Mouse (Mus musculus): Measurements from ENCODE around the gene Zscan10. TPM values are rescaled to one million over a fixed set of nuclear protein-coding genes. Genes with fewer than 3 reads are reported as not detected.

Zscan10 gene
- polyA plus RNA-seq (2012; rRNA removed): 0.13 and 0.16 TPM in 2 replicates

GRCm38 (mm10) chr17:23600641-23601622 is at the start of gene Zscan10:
Gene Zscan10 (plus strand): TSS chr17:23600856.
- DNase-seq: no peak
- Histone ChIP-seq H3K27me3 (ENCODE audit: control insufficient read depth, insufficient read depth, low read length) (no peaks in the 10 kb centered on the region), H3K4me1 (ENCODE audit: control insufficient read depth, insufficient read depth, low read length) (no peaks in the 10 kb centered on the region), H3K4me3 (replicated peaks; ENCODE audit: insufficient read depth, low read depth, low read length) (no peak within 1 kb of the TSS), H3K27ac (ENCODE audit: insufficient read depth, low read length) (peak within 1 kb of the TSS; percentile 42; the same call in 1 of the 2 replicates)
- WGBS: 59% methylated on average over 15 of the region's 15 CpGs
- TF ChIP-seq CTCF (IDR thresholded peaks at IDR 0.05; ENCODE audit: borderline replicate concordance, insufficient read depth, low read depth, low read length): no peak
- TF ChIP-seq POLR2A (IDR thresholded peaks at IDR 0.05; ENCODE audit: borderline replicate concordance, insufficient read depth, low read length): no peak

DNA sequence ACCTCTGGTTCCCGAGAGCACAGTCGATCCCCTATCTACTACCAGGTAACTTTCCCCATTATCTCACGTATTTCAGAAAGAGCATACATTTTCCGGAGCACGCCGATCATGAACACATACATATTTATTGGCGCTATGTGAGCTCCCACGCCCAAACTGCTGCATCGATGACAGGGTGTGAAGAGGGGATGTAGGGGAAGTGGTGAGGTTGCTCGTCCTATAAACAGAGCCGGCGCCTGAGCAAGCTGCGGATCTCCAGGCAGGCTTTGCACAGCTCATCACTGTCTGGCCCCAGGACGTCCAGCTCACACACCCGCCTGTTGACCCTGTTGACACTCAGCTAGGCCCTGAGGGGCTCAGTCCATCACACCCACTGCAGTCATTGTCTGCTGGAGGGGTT is 49.8 kb upstream of the Zscan10 start:
- Histone ChIP-seq H3K27me3 (ENCODE audit: control insufficient read depth, insufficient read depth, low read length) (no peaks in the 10 kb centered on the region), H3K27ac (ENCODE audit: insufficient read depth, low read length) (peak overlapping the region; percentile 53), H3K4me3 (replicated peaks; ENCODE audit: insufficient read depth, low read depth, low read length) (peak overlapping the region; percentile 80), H3K4me1 (ENCODE audit: control insufficient read depth, insufficient read depth, low read length) (peaks cover 3% of the 10 kb centered on the region)
- peak; percentile 55 to 58 for DNase-seq
- WGBS: 1% methylated on average over 15 of the region's 15 CpGs
- TF ChIP-seq POLR2A (IDR thresholded peaks at IDR 0.05; ENCODE audit: borderline replicate concordance, insufficient read depth, low read length) (no peak; the same call in 1 of the 2 replicates), CTCF (IDR thresholded peaks at IDR 0.05; ENCODE audit: borderline replicate concordance, insufficient read depth, low read depth, low read length) (no peak)

GRCm38 (mm10) chr17:23551416-23551815 is 49.2 kb upstream of the Zscan10 start:
- peak overlapping the region; percentile 53; the same call in 1 of the 2 replicates for H3K27ac ChIP-seq (ENCODE audit: insufficient read depth, low read length)
- peaks cover 3% of the 10 kb centered on the region for H3K4me1 ChIP-seq (ENCODE audit: control insufficient read depth, insufficient read depth, low read length)
- H3K27me3 ChIP-seq (ENCODE audit: control insufficient read depth, insufficient read depth, low read length): no peaks in the 10 kb centered on the region
- TF ChIP-seq CTCF (IDR thresholded peaks at IDR 0.05; ENCODE audit: borderline replicate concordance, insufficient read depth, low read depth, low read length) (no peak), POLR2A (IDR thresholded peaks at IDR 0.05; ENCODE audit: borderline replicate concordance, insufficient read depth, low read length) (no peak)
- DNase-seq: no peak
- H3K4me3 ChIP-seq (replicated peaks; ENCODE audit: insufficient read depth, low read depth, low read length): peak overlapping the region; percentile 80

GRCm38 (mm10) chr17:23551963-23552362 is 48.7 kb upstream of the Zscan10 start:
- Histone ChIP-seq H3K4me1 (ENCODE audit: control insufficient read depth, insufficient read depth, low read length) (peaks cover 3% of the 10 kb centered on the region), H3K4me3 (replicated peaks; ENCODE audit: insufficient read depth, low read depth, low read length) (no peak overlapping the region), H3K27me3 (ENCODE audit: control insufficient read depth, insufficient read depth, low read length) (no peaks in the 10 kb centered on the region), H3K27ac (ENCODE audit: insufficient read depth, low read length) (peak overlapping the region; percentile 43)
- no peak for DNase-seq
- TF ChIP-seq CTCF (IDR thresholded peaks at IDR 0.05; ENCODE audit: borderline replicate concordance, insufficient read depth, low read depth, low read length) (no peak), POLR2A (IDR thresholded peaks at IDR 0.05; ENCODE audit: borderline replicate concordance, insufficient read depth, low read length) (no peak)
- WGBS: 76% methylated on average over 5 of the region's 5 CpGs

- Histone ChIP-seq H3K27me3 (ENCODE audit: control insufficient read depth, insufficient read depth, low read length) (no peaks in the 10 kb centered on the region), H3K27ac (ENCODE audit: insufficient read depth, low read length) (no peak overlapping the region), H3K4me3 (replicated peaks; ENCODE audit: insufficient read depth, low read depth, low read length) (no peak overlapping the region), H3K4me1 (ENCODE audit: control insufficient read depth, insufficient read depth, low read length) (peaks cover 3% of the 10 kb centered on the region)
- DNase-seq: no peak
- no peak for TF ChIP-seq POLR2A (IDR thresholded peaks at IDR 0.05; ENCODE audit: borderline replicate concordance, insufficient read depth, low read length)
- TF ChIP-seq CTCF (IDR thresholded peaks at IDR 0.05; ENCODE audit: borderline replicate concordance, insufficient read depth, low read depth, low read length): no peak
- WGBS: 86% methylated on average over 8 of the region's 8 CpGs
These were observed 47.6 kb upstream of the Zscan10 start for GRCm38 (mm10) chr17:23552896-23553633.

- H3K4me1 ChIP-seq (ENCODE audit: control insufficient read depth, insufficient read depth, low read length): peaks cover 3% of the 10 kb centered on the region
- TF ChIP-seq CTCF (IDR thresholded peaks at IDR 0.05; ENCODE audit: borderline replicate concordance, insufficient read depth, low read depth, low read length) (no peak), POLR2A (IDR thresholded peaks at IDR 0.05; ENCODE audit: borderline replicate concordance, insufficient read depth, low read length) (no peak)
These were observed 47.0 kb upstream of the Zscan10 start for GRCm38 (mm10) chr17:23553634-23554120.

GRCm38 (mm10) chr17:23554321-23554720 is 46.3 kb upstream of the Zscan10 start:
- Histone ChIP-seq H3K4me1 (ENCODE audit: control insufficient read depth, insufficient read depth, low read length) (peaks cover 3% of the 10 kb centered on the region), H3K27ac (ENCODE audit: insufficient read depth, low read length) (no peak overlapping the region), H3K4me3 (replicated peaks; ENCODE audit: insufficient read depth, low read depth, low read length) (no peak overlapping the region), H3K27me3 (ENCODE audit: control insufficient read depth, insufficient read depth, low read length) (no peaks in the 10 kb centered on the region)
- TF ChIP-seq CTCF (IDR thresholded peaks at IDR 0.05; ENCODE audit: borderline replicate concordance, insufficient read depth, low read depth, low read length) (no peak), POLR2A (IDR thresholded peaks at IDR 0.05; ENCODE audit: borderline replicate concordance, insufficient read depth, low read length) (no peak)
- no peak for DNase-seq

More at GRCm38 (mm10) chr17:23553634-23554120, 47.0 kb upstream of the Zscan10 start:
- 34% methylated on average over 1 of the region's 1 CpGs for WGBS
- Histone ChIP-seq H3K27ac (ENCODE audit: insufficient read depth, low read length) (no peak overlapping the region), H3K4me3 (replicated peaks; ENCODE audit: insufficient read depth, low read depth, low read length) (no peak overlapping the region), H3K27me3 (ENCODE audit: control insufficient read depth, insufficient read depth, low read length) (no peaks in the 10 kb centered on the region)
- no peak for DNase-seq

Data from cerebellum, adult 2 months (tissue).